Mouse (Mus musculus) E14TG2a.4 (cell line): Measurements from ENCODE around the gene Nup107.
"Not testable (repeated sequence)": the region's sequence is repeated elsewhere in the genome, so short reads cannot be mapped to it uniquely, and the experiment has no call there.

Source experiments
- H3K27me3 ChIP-seq: 2 replicates; pipeline ENCODE4 v1.6.1; 2014; ENCODE audit warnings: low read length, control low read depth; ENCODE audit not compliant: insufficient read depth
- H3K36me3 ChIP-seq: 2 replicates; pipeline ENCODE4 v1.6.1; 2014; ENCODE audit warnings: low read length, control low read depth; ENCODE audit not compliant: insufficient read depth
- H3K4me1 ChIP-seq: replicated peaks from 2 replicates; pipeline ENCODE4 v1.6.1; 2014; ENCODE audit warnings: low read depth, low read length, control low read depth
- H3K4me3 ChIP-seq: replicated peaks from 2 replicates; pipeline ENCODE4 v1.5.1; 2014; ENCODE audit warnings: mild to moderate bottlenecking, low read length
- H3K9me3 ChIP-seq: 2 replicates; pipeline ENCODE4 v1.6.1; 2014; ENCODE audit warnings: low read length, control low read depth
- CTCF ChIP-seq: conservative IDR thresholded peaks from 2 replicates; pipeline ENCODE4 v1.5.1; 2014; ENCODE audit warnings: low read length
- NANOG ChIP-seq: IDR thresholded peaks from 2 replicates; pipeline ENCODE4 v1.6.1; 2014; ENCODE audit warnings: borderline replicate concordance, low read length, mixed read lengths
- POU5F1 ChIP-seq: IDR thresholded peaks from 2 replicates; pipeline ENCODE4 v1.6.1; 2014; ENCODE audit warnings: low read length, borderline replicate concordance

The Nup107 gene

DNA sequence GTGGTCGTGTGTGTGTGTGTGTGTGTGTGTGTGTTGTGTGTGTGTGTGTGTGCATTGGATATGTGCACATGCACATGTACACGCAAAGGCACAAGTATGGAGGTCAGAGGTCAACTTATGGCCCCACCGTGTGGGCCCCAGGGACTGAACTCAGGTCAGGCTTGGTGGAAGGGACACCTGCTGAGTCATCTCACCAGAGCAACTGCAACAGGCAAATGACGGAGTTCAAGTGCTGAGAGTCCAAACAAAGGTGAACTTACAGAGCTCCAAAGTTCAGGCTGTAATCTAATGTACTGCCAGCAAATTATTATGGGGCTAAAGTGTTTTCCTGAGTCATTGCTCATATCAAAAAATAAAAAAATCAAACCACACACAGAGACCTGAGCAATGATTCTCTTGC, 55.4 kb downstream of the Nup107 start:
- Histone ChIP-seq H3K4me1 (peaks cover 47% of the 10 kb centered on the region), H3K36me3 (peaks cover 58% of the 10 kb centered on the region), H3K27me3 (no peaks in the 10 kb centered on the region), H3K4me3 (no peak overlapping the region), H3K9me3 (no peaks in the 10 kb centered on the region)
- TF ChIP-seq NANOG (no peak), POU5F1 (no peak), CTCF (no peak)

DNA sequence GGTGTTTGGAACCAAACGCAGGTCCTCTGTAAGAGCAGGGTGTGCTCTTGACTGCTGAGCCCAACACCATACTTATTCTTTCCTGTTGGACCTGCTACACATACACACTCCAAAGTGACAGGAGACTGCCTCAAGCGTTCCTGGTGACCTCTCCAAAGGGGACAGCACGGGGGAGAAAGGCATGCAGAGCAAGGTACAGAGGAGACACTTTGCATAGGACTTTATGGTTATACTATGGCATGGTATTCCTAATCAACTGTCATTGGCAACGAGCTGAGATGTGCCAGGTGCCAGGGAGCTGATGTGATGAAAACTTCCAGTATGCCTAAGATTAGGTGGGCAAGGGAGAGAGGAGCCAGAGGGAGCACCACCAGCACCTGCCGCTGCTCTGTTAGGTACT, 55.9 kb downstream of the Nup107 start:
- TF ChIP-seq NANOG = no peak
- TF ChIP-seq POU5F1 = no peak
- Histone ChIP-seq H3K4me1 (peaks cover 45% of the 10 kb centered on the region), H3K4me3 (no peak overlapping the region), H3K36me3 (peaks cover 57% of the 10 kb centered on the region), H3K27me3 (no peaks in the 10 kb centered on the region), H3K9me3 (no peaks in the 10 kb centered on the region)

DNA sequence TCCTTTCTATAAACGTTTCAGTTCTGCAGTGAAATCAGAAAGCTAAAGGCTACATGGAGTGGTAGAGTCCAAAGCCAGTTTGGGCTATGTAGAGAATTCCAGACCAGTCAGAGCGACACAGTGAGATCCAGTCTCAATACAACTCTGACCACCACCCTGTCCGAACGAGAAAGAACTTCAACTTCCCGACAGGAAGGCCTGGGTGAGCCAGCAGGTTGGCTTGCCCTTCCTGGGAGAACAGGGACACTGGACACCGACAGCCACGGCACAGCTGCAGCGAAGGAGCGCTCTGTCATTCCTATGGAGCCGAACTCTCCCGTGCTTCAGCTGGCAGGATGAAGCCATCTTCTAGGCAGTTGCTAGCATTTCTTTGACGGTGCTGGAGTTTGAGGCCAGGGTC, 57.1 kb downstream of the Nup107 start:
- not testable (repeated sequence) for H3K4me3 ChIP-seq, H3K27me3 ChIP-seq, H3K9me3 ChIP-seq
- H3K4me1 ChIP-seq = peaks cover 42% of the 10 kb centered on the region
- H3K36me3 ChIP-seq = peaks cover 47% of the 10 kb centered on the region

DNA sequence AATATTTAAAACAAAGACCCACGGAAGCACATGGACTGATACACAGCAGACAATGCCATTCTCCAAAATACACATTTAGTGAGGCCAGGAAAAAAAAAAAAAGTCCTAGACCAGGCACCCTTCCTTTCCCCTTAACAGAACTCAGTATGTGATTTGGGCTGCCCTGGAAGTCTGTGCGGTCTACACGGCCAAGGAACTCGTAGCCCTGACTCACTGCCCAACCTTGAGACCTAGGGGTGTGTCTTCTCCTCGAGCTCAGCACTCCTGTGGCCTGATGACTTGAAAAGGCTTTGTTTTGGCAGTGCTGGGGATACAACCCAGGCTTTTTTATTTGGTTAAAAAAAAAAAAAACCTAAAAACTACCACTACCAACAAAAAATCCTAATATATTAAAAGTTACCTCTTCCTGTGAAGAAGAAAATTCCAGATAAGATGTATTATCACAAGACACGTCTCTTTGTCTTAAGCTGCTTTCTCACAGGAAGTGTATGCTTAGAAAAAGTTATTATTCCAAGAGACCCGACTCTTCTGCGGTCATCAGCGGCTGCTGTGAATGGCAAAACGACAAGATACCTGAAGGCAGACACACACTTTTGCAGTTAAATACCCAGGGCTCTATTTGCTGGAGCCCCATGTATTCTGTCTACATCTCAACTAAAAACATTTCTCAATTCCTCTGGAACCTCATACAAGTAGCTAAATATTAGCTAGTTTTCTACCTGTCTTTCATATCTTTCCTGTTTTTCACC, 58.2 kb downstream of the Nup107 start:
- not testable (repeated sequence) for H3K4me3 ChIP-seq, H3K9me3 ChIP-seq, H3K27me3 ChIP-seq
- H3K4me1 ChIP-seq = peaks cover 44% of the 10 kb centered on the region
- H3K36me3 ChIP-seq = peaks cover 36% of the 10 kb centered on the region

GRCm38 (mm10) chr10:117733626-117734025, 58.9 kb downstream of the Nup107 start:
- H3K4me3 ChIP-seq, H3K9me3 ChIP-seq, H3K27me3 ChIP-seq: not testable (repeated sequence)
- H3K4me1 ChIP-seq = peaks cover 40% of the 10 kb centered on the region
- peaks cover 29% of the 10 kb centered on the region for H3K36me3 ChIP-seq

- Histone ChIP-seq H3K9me3 (no peaks in the 10 kb centered on the region), H3K27me3 (no peaks in the 10 kb centered on the region), H3K4me1 (peaks cover 34% of the 10 kb centered on the region), H3K36me3 (peaks cover 24% of the 10 kb centered on the region), H3K4me3 (no peak overlapping the region)
- TF ChIP-seq CTCF = no peak
- TF ChIP-seq NANOG = no peak
- no peak for TF ChIP-seq POU5F1
These were observed 59.4 kb downstream of the Nup107 start for GRCm38 (mm10) chr10:117732962-117733592.

- H3K9me3 ChIP-seq = no peaks in the 10 kb centered on the region
- H3K4me1 ChIP-seq = peaks cover 29% of the 10 kb centered on the region
- no peak for TF ChIP-seq POU5F1
- TF ChIP-seq CTCF = no peak
- no peak for TF ChIP-seq NANOG
- no peak overlapping the region for H3K4me3 ChIP-seq
- peaks cover 17% of the 10 kb centered on the region for H3K36me3 ChIP-seq
- no peaks in the 10 kb centered on the region for H3K27me3 ChIP-seq
These were observed 60.3 kb downstream of the Nup107 start for GRCm38 (mm10) chr10:117732184-117732583.

- peaks cover 10% of the 10 kb centered on the region for H3K36me3 ChIP-seq
- H3K27me3 ChIP-seq = no peaks in the 10 kb centered on the region
- H3K9me3 ChIP-seq = no peaks in the 10 kb centered on the region
- no peak overlapping the region for H3K4me3 ChIP-seq
- TF ChIP-seq POU5F1 = no peak
- peak; percentile 35 for TF ChIP-seq CTCF
- peaks cover 27% of the 10 kb centered on the region for H3K4me1 ChIP-seq
These were observed 61.0 kb downstream of the Nup107 start for GRCm38 (mm10) chr10:117731244-117732101.

GRCm38 (mm10) chr10:117730637-117731203, 61.8 kb downstream of the Nup107 start:
- Histone ChIP-seq H3K36me3 (peaks cover 4% of the 10 kb centered on the region; the same call in 1 of the 2 replicates), H3K4me3 (no peak overlapping the region), H3K9me3 (no peaks in the 10 kb centered on the region), H3K27me3 (no peaks in the 10 kb centered on the region), H3K4me1 (peaks cover 27% of the 10 kb centered on the region)
- TF ChIP-seq NANOG (no peak), CTCF (no peak)
